Mouse (Mus musculus): ENCODE results near the gene Znrf1.

- no peak for TF ChIP-seq CTCF (IDR thresholded peaks at IDR 0.05; ENCODE audit: extremely low read depth, insufficient read length, insufficient replicate concordance, low read depth, low read length)
- TF ChIP-seq POLR2A (IDR thresholded peaks at IDR 0.05; ENCODE audit: low read depth, low read length): no peak
Measured at GRCm38 (mm10) chr8:111594951-111595350, 59.1 kb downstream of the Znrf1 start.

Data from small intestine, adult 2 months (tissue).